Mouse (Mus musculus): ENCODE data around the gene Aggf1.

GRCm38 (mm10) chr13:95320451-95320850 lies 54.7 kb downstream of the Aggf1 start:
- TF ChIP-seq CTCF (IDR thresholded peaks at IDR 0.05; ENCODE audit: insufficient read depth, low read depth, low read length): no peak
- no peak for TF ChIP-seq POLR2A (IDR thresholded peaks at IDR 0.05; ENCODE audit: insufficient read depth, low read depth, low read length)

All from olfactory bulb, adult 2 months (tissue).